Mouse (Mus musculus) ovary, adult 18-20 months (tissue): ENCODE data around the gene 1700025C18Rik.

Experiments used
- DNase-seq: peaks from one replicate; pipeline ENCODE4 v3.0.0; 2022; ENCODE audit warnings: low spot score, mixed read lengths

1700025C18Rik gene

GRCm38 (mm10) chr2:165090650-165091049 is at the start of gene 1700025C18Rik:
1700025C18Rik (minus strand) TSS chr2:165090750.
- DNase-seq = no peak

GRCm38 (mm10) chr2:165136049-165136448 is 45.5 kb upstream of the 1700025C18Rik start:
- DNase-seq = no peak

DNA sequence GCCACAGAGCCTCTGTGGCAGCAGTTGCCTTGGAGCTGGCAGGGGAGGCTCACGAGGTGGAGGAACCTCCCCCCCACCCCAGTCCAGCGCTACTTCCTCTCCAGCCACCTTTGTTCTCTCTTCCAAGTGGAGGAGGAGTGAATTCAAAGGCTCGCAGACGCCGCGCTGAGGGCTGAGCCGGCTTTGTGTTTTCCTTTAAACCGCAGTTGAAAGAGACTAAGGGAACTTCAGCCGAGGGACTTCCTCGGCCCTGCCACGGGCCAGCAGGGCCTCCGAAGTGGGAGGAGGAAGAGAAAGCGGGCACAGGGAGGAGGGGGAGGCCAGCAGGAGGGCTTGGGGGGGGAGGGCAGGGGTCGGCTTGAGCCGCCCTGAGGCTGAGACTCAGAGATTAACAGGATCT is 43.0 kb upstream of the 1700025C18Rik start:
- peak; percentile 11 for DNase-seq

DNA sequence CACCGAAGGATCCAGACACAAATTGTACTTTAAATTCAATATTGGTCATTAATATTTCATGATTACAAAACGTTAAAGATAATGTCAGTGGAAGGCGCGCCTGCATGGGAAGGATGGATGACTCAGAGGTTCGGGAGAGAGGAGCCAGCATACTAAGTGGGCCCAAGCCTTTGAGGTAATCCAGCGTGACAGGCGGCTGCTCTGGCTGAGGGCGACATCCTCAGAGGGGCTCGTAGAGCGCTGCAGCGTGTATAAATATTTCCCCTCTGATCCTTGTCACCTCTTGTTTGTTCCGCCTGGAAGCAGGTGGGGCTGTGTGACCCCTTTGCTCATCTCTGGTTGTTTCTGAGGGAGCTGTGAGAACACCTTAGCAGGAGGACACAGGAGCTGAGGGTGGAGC is 40.9 kb upstream of the 1700025C18Rik start:
- no peak for DNase-seq

GRCm38 (mm10) chr2:165129189-165129588 is 38.6 kb upstream of the 1700025C18Rik start:
- DNase-seq = no peak

DNA sequence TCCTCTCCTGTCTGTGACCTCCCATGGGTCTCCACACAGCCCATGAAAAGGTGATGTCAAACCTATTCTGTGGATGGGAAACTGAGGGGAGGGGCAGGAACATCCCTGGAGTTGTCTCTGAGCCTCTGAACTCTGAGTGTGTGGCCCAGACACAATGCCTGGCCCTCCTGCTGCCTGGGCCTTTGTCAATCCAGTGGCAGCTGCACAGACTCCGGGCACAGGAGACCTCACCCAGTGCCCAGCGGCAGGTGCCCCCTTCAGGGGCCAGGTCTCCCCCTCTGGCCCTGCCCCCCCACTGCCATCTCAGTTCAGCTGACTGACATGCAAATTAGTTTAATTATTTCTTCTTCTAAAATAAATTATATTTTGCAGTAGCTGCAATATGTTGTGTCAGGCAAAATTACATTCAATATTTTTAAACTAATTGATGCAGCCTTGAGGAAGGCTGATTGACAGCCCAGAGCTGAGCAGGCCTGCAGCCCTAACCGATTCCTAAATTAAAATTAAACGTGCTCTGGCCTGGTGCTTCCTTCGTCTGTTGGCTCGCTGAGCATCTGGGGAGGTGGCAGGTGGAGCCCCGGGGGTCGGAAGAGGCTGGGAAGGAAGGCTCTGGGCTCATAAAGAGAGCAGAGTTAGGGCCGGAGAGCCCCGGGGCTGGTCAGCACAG is 36.5 kb upstream of the 1700025C18Rik start:
- no peak for DNase-seq

DNA sequence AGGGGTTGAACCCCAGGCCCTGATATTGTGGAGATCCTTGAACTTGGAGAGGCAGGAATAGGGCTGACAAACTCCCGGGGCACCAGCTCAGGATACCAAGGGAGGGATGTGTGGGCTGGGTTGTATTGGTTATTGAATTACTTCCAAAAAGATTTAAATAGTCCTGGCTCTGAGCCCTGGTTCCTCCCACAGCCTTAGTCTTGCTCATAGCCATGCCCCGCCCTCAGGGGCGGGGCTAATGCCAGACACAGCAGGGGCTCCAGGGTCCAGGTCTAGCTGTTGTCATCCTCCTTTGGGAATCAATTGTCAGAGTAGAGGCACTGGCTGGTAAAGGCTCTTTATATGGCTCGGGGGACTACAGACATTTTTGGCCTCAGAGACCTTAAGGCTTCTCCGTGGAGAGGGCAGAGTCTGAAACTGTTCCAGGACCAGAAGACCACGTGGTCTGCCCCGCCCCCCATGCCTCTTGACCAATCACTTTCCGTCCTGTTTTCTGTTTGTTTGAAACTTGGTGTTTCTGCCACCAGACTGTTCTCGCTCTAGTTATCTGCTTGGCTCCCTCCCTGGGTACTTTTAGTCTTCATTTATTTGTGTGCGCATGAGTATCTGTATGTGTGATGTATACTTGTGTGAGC is 30.8 kb upstream of the 1700025C18Rik start:
- DNase-seq = no peak

GRCm38 (mm10) chr2:165120765-165121164 is 30.2 kb upstream of the 1700025C18Rik start:
- DNase-seq = no peak

GRCm38 (mm10) chr2:165113733-165114132 is 23.2 kb upstream of the 1700025C18Rik start:
- DNase-seq = no peak

DNA sequence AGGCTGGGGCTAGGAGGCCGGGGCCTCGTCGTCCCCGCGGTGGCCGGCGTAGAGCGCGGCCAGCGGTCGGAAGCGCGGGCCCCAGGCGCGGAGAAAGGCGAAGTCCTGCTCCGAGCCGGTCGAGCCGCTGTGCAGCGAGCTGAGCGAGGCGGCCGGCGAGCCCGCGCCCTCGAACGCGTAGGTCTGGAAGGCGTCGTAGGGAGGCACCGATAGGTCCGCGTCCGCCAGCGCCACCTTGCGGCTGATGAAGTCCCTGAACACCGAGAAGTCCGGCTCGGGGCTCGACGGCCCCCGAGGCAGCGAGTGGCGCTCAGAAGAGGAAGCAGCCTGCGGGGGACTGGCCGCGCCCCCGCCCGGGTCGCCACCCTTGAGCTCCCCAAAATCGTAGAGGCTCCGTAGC is 21.6 kb upstream of the 1700025C18Rik start:
- DNase-seq = peak; percentile 55

DNA sequence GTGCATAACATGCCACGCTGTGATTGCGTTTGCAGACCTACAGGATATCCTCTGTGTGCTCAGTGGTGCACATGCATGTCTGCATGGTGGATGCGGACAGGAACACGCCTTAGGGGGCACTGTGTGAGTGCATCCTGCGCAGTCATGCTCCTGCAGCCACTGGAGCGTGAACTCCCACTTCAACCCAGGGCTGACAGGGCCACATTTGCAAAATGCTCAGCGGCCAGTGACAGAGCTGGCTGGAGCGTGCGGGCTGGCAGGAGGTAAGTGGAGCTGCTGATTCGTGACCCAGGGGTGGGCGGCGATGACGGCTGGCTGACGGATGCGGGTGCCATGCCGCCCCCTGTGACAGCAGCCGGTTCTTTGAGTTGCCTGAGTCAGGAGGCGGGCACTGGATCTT is 16.0 kb upstream of the 1700025C18Rik start:
- DNase-seq = no peak

- DNase-seq = no peak
Measured at GRCm38 (mm10) chr2:165105513-165106079, 15.0 kb upstream of the 1700025C18Rik start.

DNA sequence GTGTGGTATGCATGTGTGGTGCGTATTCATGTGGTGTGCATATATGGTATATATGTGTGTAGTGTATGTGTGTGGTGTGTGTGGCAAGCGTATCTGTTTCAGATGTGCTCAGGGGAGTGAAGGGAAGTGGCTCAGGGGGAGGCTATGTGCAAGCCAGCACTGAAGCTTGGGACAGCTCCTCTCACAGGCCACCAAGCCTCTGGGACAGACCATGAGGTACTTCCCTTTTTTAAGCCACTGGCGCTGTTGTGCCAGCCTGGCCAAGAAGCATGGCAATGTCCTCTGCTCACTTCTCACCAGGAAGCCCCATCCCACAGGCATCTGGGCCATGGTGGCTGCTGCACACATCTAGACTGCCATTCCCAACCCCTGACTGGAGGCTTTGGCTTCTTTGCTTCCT is 12.4 kb upstream of the 1700025C18Rik start:
- no peak for DNase-seq

- no peak for DNase-seq
Measured at GRCm38 (mm10) chr2:165100749-165101148, 10.2 kb upstream of the 1700025C18Rik start.

- no peak for DNase-seq
Measured at GRCm38 (mm10) chr2:165098861-165099260, 8.3 kb upstream of the 1700025C18Rik start.

- no peak for DNase-seq
Measured at GRCm38 (mm10) chr2:165096367-165096766, 5.8 kb upstream of the 1700025C18Rik start.

DNA sequence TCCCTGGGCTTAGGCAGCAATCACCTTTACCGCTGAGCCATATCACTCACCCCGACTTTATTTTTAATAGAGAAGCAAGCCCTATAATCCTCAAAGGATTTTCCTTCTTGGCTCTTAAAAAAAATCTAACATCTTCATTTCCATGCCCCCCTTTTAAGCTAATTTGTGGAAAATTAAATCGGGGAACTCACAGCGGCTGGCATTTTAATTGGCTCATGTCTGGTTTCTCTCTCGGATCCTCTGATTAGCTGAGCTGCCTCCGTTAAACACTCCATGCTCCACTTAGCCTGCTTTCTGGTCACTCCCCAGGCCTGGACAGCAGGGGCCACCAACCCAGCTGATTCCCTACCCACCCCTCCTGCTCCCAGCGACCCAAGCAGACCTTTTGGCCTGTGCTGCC is 1.8 kb upstream of the 1700025C18Rik start:
- DNase-seq = no peak

DNA sequence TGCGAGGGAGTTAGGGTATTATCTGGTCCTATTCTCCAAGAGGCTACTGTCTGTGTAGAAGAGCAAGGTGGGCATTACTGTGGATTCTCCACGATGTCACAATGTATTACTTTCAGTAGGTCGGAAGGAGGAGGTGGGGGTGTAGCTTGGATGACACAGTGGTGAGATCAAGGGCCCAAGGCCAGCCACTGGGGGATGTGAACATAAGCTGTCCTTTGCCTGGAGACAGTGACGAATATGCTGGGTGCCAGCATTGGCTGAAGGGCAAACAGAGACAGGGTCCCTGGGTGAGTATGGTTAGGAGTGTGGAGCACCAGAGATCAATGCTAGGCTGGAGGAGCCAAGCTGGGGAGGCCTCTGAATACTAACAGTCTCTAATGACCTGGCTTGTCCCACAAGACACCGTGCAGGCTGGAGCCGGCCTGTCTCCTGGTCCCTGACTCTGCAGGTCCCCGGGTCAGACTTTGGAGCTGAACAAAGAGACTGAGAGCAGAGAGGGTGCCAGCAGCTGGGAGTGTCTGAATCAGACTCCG is 949 bp upstream of the 1700025C18Rik start:
- DNase-seq = no peak

DNA sequence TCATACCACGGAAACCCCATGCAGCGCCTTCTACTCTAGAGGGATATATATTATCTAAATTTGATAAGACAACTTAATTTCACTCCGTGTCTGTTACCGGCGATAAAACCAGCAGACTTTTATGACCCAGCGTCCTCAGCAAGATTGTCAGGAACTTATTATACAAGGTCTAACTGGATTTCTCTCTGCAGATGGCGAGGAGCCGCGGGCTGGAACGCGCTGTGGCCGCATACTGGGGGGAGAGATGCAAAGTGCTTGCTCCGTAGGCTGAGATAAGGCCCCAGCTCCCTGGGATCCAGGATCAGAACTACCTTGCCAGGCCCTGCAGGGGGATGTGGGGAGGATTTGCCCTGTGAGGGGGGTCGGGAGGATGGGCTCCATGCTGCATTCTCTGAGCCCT is 1.1 kb downstream of the 1700025C18Rik start:
- DNase-seq = no peak

GRCm38 (mm10) chr2:165086634-165087033 is 3.9 kb downstream of the 1700025C18Rik start:
- DNase-seq = no peak

- no peak for DNase-seq
Measured at GRCm38 (mm10) chr2:165081257-165081656, 9.3 kb downstream of the 1700025C18Rik start.

DNA sequence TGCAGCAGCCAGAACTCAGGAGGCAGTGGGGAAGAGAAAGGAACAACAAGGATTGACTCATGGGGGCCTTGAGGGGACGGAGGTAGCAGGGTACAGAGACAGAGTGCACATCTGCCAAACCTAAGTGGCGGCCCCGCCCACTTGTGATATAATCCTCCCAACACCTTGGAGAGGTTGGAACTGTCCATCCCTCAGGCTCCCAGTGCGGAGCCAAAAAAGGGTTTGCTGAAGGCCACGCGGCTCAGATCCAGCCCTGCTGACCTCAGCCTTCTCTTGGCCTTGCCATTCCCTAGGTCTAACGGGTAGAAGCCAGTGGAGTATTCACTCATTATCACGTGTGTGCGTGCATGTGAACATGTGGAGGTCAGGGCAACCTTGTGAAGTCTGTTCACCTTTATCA is 9.9 kb downstream of the 1700025C18Rik start:
- DNase-seq = no peak

- no peak for DNase-seq
Measured at GRCm38 (mm10) chr2:165078605-165079004, 11.9 kb downstream of the 1700025C18Rik start.
